Mouse (Mus musculus) cerebellum, adult 2 months (tissue): ENCODE data around the gene Ksr2.

Experiments used
- CTCF ChIP-seq: fragments of 200-500 bp; IDR thresholded peaks from 2 replicates; pipeline ENCODE4 v1.5.1; 2011; ENCODE audit warnings: low read depth, mild to moderate bottlenecking, control low read depth, low read length, moderate library complexity, borderline replicate concordance; ENCODE audit not compliant: insufficient read depth
- POLR2A ChIP-seq: fragments of 200-500 bp; IDR thresholded peaks from 2 replicates; pipeline ENCODE4 v1.6.1; 2011; ENCODE audit warnings: low read length, control low read depth, borderline replicate concordance; ENCODE audit not compliant: insufficient read depth

GRCm38 (mm10) chr5:117390895-117391294 lies 22.9 kb upstream of the Ksr2 start:
- no peak for TF ChIP-seq CTCF
- TF ChIP-seq POLR2A: no peak
